Mouse (Mus musculus) neural tube, embryonic 14.5 days (tissue): ENCODE data around the gene Olfr763. TPM values are rescaled to one million over a fixed set of nuclear protein-coding genes. Genes with fewer than 3 reads are reported as not detected.
"Not testable (repeated sequence)": the region's sequence is repeated elsewhere in the genome, so short reads cannot be mapped to it uniquely, and the experiment has no call there.

Experiments
- ATAC-seq: fragments of 200-750 bp; cut with Nextera tagmentation; 2 replicates; pipeline ENCODE4 v1.8.0; 2017; ENCODE audit warnings: low read depth, mild to moderate bottlenecking, moderate TSS enrichment, moderate library complexity
- H3K27ac ChIP-seq: fragments of 300-500 bp; sonication (generic); 2 replicates; pipeline ENCODE4 v1.5.1; 2014; ENCODE audit warnings: low read depth, mild to moderate bottlenecking, control low read depth, low read length, moderate library complexity, mixed read lengths
- H3K27me3 ChIP-seq: fragments of 300-500 bp; sonication (generic); 2 replicates; pipeline ENCODE4 v1.6.1; 2014; ENCODE audit warnings: low read length; ENCODE audit not compliant: control insufficient read depth, insufficient read depth
- H3K36me3 ChIP-seq: fragments of 300-500 bp; sonication (generic); 2 replicates; pipeline ENCODE4 v1.6.1; 2014; ENCODE audit warnings: low read length, mixed read lengths; ENCODE audit not compliant: control insufficient read depth, insufficient read depth
- H3K4me1 ChIP-seq: fragments of 300-500 bp; sonication (generic); 2 replicates; pipeline ENCODE4 v1.6.1; 2014; ENCODE audit warnings: low read length; ENCODE audit not compliant: control insufficient read depth, insufficient read depth
- H3K4me2 ChIP-seq: fragments of 300-500 bp; sonication (generic); 2 replicates; pipeline ENCODE4 v1.6.1; 2014; ENCODE audit warnings: mild to moderate bottlenecking, low read depth, low read length, control low read depth
- H3K4me3 ChIP-seq: fragments of 300-500 bp; sonication (generic); 2 replicates; pipeline ENCODE4 v1.5.1; 2014; ENCODE audit warnings: low read depth, low read length, control low read depth, mixed read lengths
- H3K9ac ChIP-seq: fragments of 300-500 bp; sonication (generic); replicated peaks from 2 replicates; pipeline ENCODE4 v1.6.1; 2014; ENCODE audit warnings: low read depth, mild to moderate bottlenecking, control low read depth, low read length, mixed read lengths
- H3K9me3 ChIP-seq: fragments of 300-500 bp; sonication (generic); 2 replicates; pipeline ENCODE4 v1.6.1; 2016; ENCODE audit warnings: low read length; ENCODE audit not compliant: control insufficient read depth
- WGBS: fragments of 180-500 bp; shearing (Covaris S2); extraction: QIAGEN DNeasy Blood & Tissue Kit; methylation state at CpG from one replicate; pipeline ENCODE4 v1.1.7; 2014; 5-methylcytosine and 5-hydroxymethylcytosine counted together
- polyA plus RNA-seq: library from polyadenylated mRNA; unstranded; fragments of >200 nt; fragmentation: Nextera tagmentation; extraction: Ambion mirVana; gene quantifications from 2 replicates; pipeline ENCODE4 v1.2.1, GENCODE M21; 2014

Gene Olfr763
- polyA plus RNA-seq, 1 experiment from 2014 or later = not detected

DNA sequence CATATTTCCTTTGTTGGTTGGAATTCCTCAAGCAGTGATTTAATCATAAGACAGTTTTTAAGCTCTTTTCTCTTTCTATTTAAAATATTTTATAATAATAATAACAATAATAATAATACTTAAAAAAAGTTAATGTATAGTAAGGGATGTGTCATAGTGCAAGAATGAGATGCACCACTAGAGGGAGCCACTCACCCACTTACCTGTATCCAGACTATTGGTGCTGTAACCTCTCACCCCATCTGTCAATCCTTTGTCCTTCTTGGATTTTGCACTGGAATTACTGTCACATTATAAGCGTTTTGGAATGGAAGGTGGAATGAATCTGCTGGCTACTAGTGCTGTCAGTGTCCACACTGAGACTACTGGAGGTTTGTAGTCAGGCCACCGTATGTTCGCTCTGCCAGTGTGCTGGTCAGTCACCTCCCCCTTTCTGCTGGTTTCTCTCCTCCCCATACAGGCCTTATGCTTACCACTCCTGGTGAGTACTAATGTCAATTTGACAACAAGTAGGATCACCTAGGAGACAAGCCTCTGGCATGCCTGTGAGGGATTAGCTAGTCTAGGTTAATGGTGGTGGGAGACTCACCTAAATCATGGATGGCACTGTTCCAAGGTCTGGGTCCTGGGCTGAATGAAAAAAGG is 15.5 kb downstream of the Olfr763 start:
- Histone ChIP-seq H3K27me3 (no peaks in the 10 kb centered on the region), H3K36me3 (no peaks in the 10 kb centered on the region), H3K4me1 (no peaks in the 10 kb centered on the region), H3K9ac (no peak overlapping the region), H3K4me3 (no peak overlapping the region), H3K4me2 (no peak overlapping the region), H3K9me3 (no peaks in the 10 kb centered on the region), H3K27ac (no peak overlapping the region)
- 59% methylated on average over 3 of the region's 3 CpGs for WGBS
- ATAC-seq = peak; percentile 83

DNA sequence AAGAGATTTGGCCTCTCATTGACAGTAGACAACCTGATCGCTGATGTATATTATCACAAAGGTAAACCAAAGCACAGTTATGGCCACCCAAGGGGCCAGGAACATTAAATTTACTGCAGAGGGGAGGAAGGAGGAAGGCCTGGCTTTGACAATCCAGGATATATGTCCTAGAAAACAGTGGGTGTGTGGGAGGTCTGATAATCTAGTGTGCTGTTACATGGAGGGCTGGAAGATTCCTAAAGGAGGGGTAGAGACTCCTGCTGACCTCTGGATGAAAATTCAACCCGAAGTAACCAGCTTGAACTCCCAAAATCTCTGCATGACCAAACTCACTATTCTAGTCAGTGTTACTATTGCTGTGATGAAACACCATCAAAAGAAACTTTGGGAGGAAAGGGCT is 17.8 kb downstream of the Olfr763 start:
- no peaks in the 10 kb centered on the region for H3K27me3 ChIP-seq
- H3K4me3 ChIP-seq = no peak overlapping the region
- 83% methylated on average over 2 of the region's 2 CpGs for WGBS
- ATAC-seq = no peak
- no peak overlapping the region for H3K9ac ChIP-seq
- H3K27ac ChIP-seq = no peak overlapping the region
- H3K9me3 ChIP-seq = no peaks in the 10 kb centered on the region
- no peaks in the 10 kb centered on the region for H3K4me1 ChIP-seq
- H3K36me3 ChIP-seq = no peaks in the 10 kb centered on the region
- H3K4me2 ChIP-seq = no peak overlapping the region

DNA sequence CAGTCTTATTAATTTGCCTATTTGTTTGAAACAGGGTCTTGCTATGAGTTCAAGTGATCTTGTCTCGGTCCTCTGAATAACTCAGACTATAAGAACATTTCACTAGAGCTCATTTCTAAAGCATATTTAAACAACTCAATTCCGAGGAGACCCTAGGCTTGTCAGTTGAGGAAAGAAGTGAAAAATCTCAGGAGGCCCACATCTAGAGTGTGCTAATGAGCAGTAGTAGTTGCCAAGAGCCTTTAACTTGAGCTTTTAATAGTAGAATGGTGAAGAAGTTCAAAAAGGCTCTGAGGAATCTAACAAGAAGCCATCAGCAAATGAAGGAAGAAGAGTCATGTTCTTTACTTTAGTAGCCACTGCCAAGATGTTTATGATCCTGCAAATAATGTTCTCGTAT is 29.2 kb downstream of the Olfr763 start, which contains the start of gene Olfr764-ps1:
Gene Olfr764-ps1 (minus strand): TSS at position 101 of the 400 bp plus-strand sequence.
- Histone ChIP-seq H3K9ac (no peak within 1 kb of the TSS), H3K9me3 (no peaks in the 10 kb centered on the region), H3K36me3 (no peaks in the 10 kb centered on the region), H3K27ac (no peak within 1 kb of the TSS), H3K4me3 (no peak within 1 kb of the TSS), H3K27me3 (no peaks in the 10 kb centered on the region), H3K4me2 (no peak within 1 kb of the TSS), H3K4me1 (no peaks in the 10 kb centered on the region)
- ATAC-seq = no peak
- WGBS = 88% methylated on average over 3 of the region's 3 CpGs

DNA sequence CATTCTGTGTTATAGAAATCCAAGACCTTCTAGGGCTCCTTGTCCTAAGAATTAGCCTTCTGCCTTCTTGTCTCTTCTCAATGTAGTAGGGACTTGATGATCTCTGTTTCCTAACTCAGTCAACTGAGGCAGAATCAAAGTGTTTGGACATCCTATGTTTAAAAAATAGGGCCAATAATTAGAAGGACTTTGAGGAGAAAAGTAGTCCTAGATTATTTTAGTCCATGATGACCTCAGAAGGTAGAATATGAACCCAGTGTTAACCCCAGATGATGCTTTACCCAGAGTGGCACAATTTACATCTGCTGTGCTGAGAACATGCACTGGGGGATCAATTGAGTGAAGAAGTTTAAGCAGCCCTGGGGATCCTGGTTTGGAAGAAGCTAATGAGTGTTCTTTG is 39.3 kb downstream of the Olfr763 start, which contains the start of gene Olfr765:
Gene Olfr765 (minus strand): TSS at position 101 of the 400 bp plus-strand sequence.
- not testable (repeated sequence) for H3K27ac ChIP-seq, H3K9me3 ChIP-seq, H3K4me3 ChIP-seq, H3K4me1 ChIP-seq, H3K4me2 ChIP-seq, H3K9ac ChIP-seq, H3K27me3 ChIP-seq, ATAC-seq, H3K36me3 ChIP-seq

Other genes with a start within 250 kb of the Olfr763 start
- 0.70 and 0.71 TPM in 2 replicates for gene Mmp19, start 219.9 kb upstream of the Olfr763 start, polyA plus RNA-seq
- 35.6 and 42.1 TPM in 2 replicates for gene Dnajc14, start 206.7 kb upstream of the Olfr763 start, polyA plus RNA-seq
- gene Tmem198b, start 206.4 kb upstream of the Olfr763 start, polyA plus RNA-seq = 13.9 and 16.6 TPM in 2 replicates
- gene Sarnp, start 193.5 kb upstream of the Olfr763 start, polyA plus RNA-seq = 146 and 168 TPM in 2 replicates
- 21.2 and 21.9 TPM in 2 replicates for gene Ormdl2, start 189.1 kb upstream of the Olfr763 start, polyA plus RNA-seq
- 8.2 and 8.6 TPM in 2 replicates for gene Gdf11, start 119.1 kb upstream of the Olfr763 start, polyA plus RNA-seq
- gene Cd63, start 109.8 kb upstream of the Olfr763 start, polyA plus RNA-seq = 146 and 210 TPM in 2 replicates
- 18.4 and 19.7 TPM in 2 replicates for gene Rdh5, start 87.9 kb upstream of the Olfr763 start, polyA plus RNA-seq
- 258 and 280 TPM in 2 replicates for gene Bloc1s1, start 86.8 kb upstream of the Olfr763 start, polyA plus RNA-seq
- 3.3 and 10.3 TPM in 2 replicates for gene Itga7, start 77.0 kb upstream of the Olfr763 start, polyA plus RNA-seq
- not detected in 2 replicates for gene Mettl7b, start 49.8 kb upstream of the Olfr763 start, polyA plus RNA-seq
- not detected in 2 replicates for gene Olfr9, start 21.4 kb upstream of the Olfr763 start, polyA plus RNA-seq
- not detected in 2 replicates for gene Olfr764-ps1, start 29.1 kb downstream of the Olfr763 start, polyA plus RNA-seq
- not detected in 2 replicates for gene Olfr765, start 39.2 kb downstream of the Olfr763 start, polyA plus RNA-seq
- gene Olfr766-ps1, start 58.2 kb downstream of the Olfr763 start, polyA plus RNA-seq = not detected in 2 replicates
- not detected in 2 replicates for gene Olfr767, start 72.1 kb downstream of the Olfr763 start, polyA plus RNA-seq
- gene Olfr768, start 88.6 kb downstream of the Olfr763 start, polyA plus RNA-seq = not detected in 2 replicates
- gene Olfr769, start 107.1 kb downstream of the Olfr763 start, polyA plus RNA-seq = not detected in 2 replicates
- gene Olfr770, start 128.2 kb downstream of the Olfr763 start, polyA plus RNA-seq = not detected in 2 replicates
- not detected in 2 replicates for gene Olfr771, start 154.0 kb downstream of the Olfr763 start, polyA plus RNA-seq
- not detected in 2 replicates for gene Olfr772, start 167.1 kb downstream of the Olfr763 start, polyA plus RNA-seq
- gene Olfr773, start 176.6 kb downstream of the Olfr763 start, polyA plus RNA-seq = not detected in 2 replicates
- gene Olfr774, start 225.4 kb downstream of the Olfr763 start, polyA plus RNA-seq = not detected in 2 replicates
- gene Olfr775, start 237.6 kb downstream of the Olfr763 start, polyA plus RNA-seq = not detected in 2 replicates
- not detected in 2 replicates for gene Olfr776, start 248.3 kb downstream of the Olfr763 start, polyA plus RNA-seq